Mouse (Mus musculus): Measurements from ENCODE around the gene Pirt.

Pirt gene

DNA sequence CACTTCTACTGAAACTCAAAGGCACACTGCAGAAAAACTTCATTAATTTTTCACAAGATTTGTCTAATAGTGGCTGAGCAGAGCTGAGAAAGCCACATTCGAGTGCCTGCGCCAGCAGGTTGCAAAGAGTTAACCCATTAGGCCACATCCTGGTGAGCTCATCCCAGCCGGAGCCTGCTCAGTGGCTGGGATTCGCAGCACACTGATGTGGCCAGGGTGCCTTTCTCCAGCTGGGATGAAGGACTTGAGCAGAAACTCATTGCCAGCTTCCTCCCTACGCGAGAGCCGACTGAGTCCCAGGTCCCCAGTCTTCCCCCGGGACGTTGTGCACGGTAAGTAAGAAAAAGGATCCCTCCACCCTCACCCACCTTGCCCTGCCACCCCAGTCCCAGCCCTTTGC is at the start of gene Pirt:
Gene Pirt (plus strand): TSS at position 171 of the 400 bp plus-strand sequence.
- no peak for DNase-seq (ENCODE audit: low read depth, low spot score)

DNA sequence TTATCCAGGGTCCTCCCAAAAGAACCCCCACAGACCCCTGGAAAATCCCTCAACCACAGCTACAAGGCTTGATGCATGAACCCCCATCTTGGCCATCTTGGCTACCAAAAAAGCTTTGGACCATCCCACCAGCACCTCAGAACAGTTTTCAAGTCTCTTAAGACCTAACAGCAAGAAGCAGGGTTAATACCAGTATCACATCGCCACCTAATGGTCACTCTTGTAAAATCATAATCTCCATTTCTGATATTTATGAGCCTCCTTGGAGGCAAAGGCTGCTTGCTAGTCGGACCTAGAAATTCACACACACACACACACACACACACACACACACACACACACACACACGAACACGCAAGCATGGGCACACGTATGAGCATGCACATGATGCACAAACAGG is 40.1 kb upstream of the Pirt start:
- peak; percentile 51 for DNase-seq (ENCODE audit: low read depth, low spot score)

DNA sequence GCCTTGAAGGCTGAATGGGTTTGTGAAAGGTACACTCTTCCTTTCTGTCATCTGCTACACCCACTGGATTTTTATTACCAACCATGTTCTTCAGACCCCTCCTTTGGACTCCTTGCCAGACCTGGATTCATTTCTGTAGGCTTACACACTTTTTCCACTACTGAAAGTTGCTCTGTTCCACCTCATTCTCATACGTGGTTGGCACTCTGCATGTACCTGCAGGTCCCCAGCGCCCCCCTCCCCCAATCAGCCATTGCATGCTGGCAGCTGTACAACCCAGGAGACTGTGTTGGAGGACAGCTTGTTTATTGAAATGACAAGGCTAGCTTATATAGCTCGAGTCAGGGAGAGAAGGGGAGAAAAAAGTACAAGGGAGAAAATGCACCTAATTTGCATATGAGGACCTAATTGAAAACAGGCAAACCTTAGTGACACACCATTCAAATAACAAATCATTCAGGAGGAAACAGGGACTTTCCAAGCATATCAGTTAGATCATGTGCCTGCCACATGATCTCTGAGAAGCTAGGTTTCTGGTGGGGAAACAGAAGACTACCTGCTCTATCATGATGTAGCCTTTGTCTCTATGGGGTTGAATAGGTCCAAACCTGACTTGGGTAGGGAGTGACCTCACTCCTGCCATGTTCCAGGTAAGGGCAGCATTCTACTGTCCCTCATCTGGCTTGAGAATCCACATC is 38.9 kb upstream of the Pirt start:
- no peak for DNase-seq (ENCODE audit: low read depth, low spot score)

DNA sequence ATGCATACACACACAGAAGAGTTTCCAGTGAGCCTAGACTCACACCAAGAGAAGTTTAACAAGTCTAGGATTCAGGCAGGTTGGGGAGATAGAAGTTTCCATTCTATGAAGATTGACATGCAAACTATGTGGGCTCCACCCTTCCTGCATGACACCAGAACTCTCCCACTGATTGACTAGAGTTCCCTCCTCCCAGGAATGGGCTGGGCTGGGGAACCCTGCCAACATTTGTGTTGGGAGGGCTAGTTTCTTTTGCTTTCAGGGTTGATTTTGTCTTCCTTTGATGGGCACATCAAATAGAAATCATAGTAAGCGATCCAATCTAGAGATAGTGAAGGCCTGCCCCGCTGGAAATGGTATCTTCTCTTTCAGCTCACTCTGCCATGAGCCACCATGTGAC is 30.5 kb upstream of the Pirt start:
- no peak for DNase-seq (ENCODE audit: low read depth, low spot score)

GRCm38 (mm10) chr11:66882224-66883040 is 29.3 kb upstream of the Pirt start:
- no peak for DNase-seq (ENCODE audit: low read depth, low spot score)

- no peak for DNase-seq (ENCODE audit: low read depth, low spot score)
Measured at GRCm38 (mm10) chr11:66892536-66892935, 19.2 kb upstream of the Pirt start.

GRCm38 (mm10) chr11:66898747-66899146 is 13.0 kb upstream of the Pirt start:
- DNase-seq (ENCODE audit: low read depth, low spot score), result no peak

DNA sequence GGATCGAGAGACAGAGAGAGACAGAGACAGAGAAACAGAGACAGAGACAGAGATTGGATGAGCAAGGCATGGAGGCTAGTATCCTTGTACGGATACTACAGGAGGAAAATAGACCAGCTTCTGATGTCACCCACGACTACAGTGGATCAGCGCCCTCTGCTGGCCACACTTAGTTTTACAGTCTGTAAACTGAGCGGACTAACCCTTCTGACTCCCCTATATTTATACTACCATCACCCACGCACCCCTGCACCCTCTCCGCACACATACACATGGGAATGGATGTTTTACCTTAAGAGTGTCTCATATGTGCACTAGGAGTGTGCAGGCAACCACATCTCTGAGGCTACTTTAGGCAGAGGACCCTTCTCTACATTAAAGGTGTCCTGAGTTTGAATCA is 12.4 kb upstream of the Pirt start:
- DNase-seq (ENCODE audit: low read depth, low spot score), result peak; percentile 47

GRCm38 (mm10) chr11:66902801-66903200 is 9.0 kb upstream of the Pirt start:
- no peak for DNase-seq (ENCODE audit: low read depth, low spot score)

GRCm38 (mm10) chr11:66905617-66906384 is 6.0 kb upstream of the Pirt start:
- DNase-seq (ENCODE audit: low read depth, low spot score), result peak; percentile 72

- DNase-seq (ENCODE audit: low read depth, low spot score), result no peak
Measured at GRCm38 (mm10) chr11:66912531-66913458, 1.0 kb downstream of the Pirt start.

- DNase-seq (ENCODE audit: low read depth, low spot score), result no peak
Measured at GRCm38 (mm10) chr11:66914249-66914648, 2.5 kb downstream of the Pirt start.

DNA sequence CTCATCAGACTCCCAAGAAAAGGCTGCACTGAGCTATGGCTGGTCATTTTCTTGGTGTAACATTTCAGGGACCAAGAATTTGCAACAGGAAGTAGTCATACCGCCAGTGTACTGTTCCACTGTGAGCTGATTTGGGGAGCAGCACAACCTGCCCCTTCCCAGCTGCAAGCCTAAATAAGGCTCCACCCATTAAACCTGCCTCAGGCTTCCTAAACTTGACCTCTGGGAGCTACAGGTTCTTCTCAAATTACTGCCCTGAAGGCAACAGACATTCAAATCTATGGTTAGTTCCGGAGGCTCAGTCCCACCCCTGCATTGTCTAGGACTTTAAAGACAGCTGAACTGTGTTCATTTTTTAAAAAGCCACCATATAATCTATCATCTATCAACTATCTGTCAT is 8.2 kb downstream of the Pirt start:
- DNase-seq (ENCODE audit: low read depth, low spot score), result no peak

- no peak for DNase-seq (ENCODE audit: low read depth, low spot score)
Measured at GRCm38 (mm10) chr11:66924095-66924823, 12.5 kb downstream of the Pirt start.

GRCm38 (mm10) chr11:66928311-66928710 is 16.5 kb downstream of the Pirt start:
- no peak for DNase-seq (ENCODE audit: low read depth, low spot score)

GRCm38 (mm10) chr11:66932827-66933599 is 21.2 kb downstream of the Pirt start:
- no peak for DNase-seq (ENCODE audit: low read depth, low spot score)

GRCm38 (mm10) chr11:66934428-66935173 is 22.8 kb downstream of the Pirt start:
- DNase-seq (ENCODE audit: low read depth, low spot score), result no peak

GRCm38 (mm10) chr11:66942011-66942410 is 30.2 kb downstream of the Pirt start:
- DNase-seq (ENCODE audit: low read depth, low spot score), result no peak

GRCm38 (mm10) chr11:66945224-66945767 is 33.5 kb downstream of the Pirt start:
- no peak for DNase-seq (ENCODE audit: low read depth, low spot score)
